Mouse (Mus musculus) neural tube, embryonic 14.5 days (tissue): Measurements from ENCODE around the gene Robo2. TPM values are rescaled to one million over a fixed set of nuclear protein-coding genes. Genes with fewer than 3 reads are reported as not detected.

ENCODE experiments used
- microRNA counts: library from miRNA; unstranded; fragments of <30 nt; microRNA quantifications from one replicate; lab custom pipeline; 2016
- microRNA-seq: library from miRNA; unstranded; fragments of <30 nt; microRNA quantifications from one replicate; pipeline ENCODE4, GENCODE M21; 2016
- polyA plus RNA-seq: library from polyadenylated mRNA; unstranded; fragments of >200 nt; fragmentation: Nextera tagmentation; extraction: Ambion mirVana; gene quantifications from 2 replicates; pipeline ENCODE4 v1.2.1, GENCODE M21; 2014

The Robo2 gene
- polyA plus RNA-seq, 1 experiment from 2014 or later, result 165 TPM

MicroRNA genes within 50 kb of the gene (microRNA counts, 519-probe panel; counts per million panel counts)
- 2,060 counts per million, percentile 5 among the panel's probes with 10 or more counts for microRNA mmu-miR-691 (lab: Ali Mortazavi, UCI)

Small RNAs within 50 kb of the gene (microRNA-seq; reads per million reads assigned to microRNA genes)
- gene Gm24272 (not detected), gene Mir691 (not detected)
